Mouse (Mus musculus): ENCODE measurements around the gene Vps13d.

Gene Vps13d

DNA sequence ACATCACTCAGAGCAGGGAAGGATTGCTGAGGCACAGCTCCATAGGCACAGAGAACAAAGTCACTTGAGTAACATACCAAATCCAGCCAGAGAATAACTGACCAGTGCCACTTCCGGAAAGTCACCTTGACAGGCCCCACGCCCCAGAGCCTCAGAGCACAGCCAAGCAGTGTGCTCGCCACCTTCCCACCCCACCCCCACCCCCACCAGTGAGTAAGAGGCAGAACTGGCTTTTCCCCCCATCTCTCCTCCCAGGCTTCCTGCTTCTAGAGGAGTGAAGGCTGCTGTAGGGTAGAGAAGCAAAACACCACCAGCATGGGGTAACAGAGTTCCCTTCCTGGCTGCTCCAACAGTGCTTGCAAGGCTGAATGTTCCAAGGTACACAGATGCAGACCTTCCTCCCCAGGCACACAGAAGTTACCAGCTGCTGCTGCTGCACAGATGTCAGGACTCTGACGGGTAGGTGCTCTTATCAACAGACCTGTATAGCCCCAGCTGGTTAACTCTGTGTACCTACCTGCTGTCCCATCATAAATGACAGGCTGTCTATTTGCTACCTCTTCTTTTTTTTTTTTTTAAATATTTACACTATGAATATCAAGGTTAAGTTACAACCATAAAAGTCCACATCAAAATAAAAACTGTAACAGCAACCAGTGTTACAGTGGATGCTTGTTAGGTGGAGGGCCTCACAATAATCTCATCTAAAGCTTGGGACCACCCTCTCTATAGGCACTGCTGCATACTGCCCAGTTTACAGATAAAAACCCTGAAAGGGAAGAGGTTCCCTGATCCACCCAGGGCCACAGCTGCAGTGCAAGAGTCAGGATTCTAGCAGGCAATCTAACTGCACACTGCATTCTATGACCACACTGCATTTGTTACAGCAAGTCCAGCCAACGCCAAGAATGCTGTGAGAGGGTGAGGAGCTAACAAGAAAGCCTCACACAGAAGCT is 47.5 kb downstream of the Vps13d start:
- no peak for DNase-seq

GRCm38 (mm10) chr4:145143533-145143932 is 51.3 kb downstream of the Vps13d start:
- no peak for DNase-seq

- DNase-seq = no peak
Measured at GRCm38 (mm10) chr4:145136705-145137104, 58.1 kb downstream of the Vps13d start.

GRCm38 (mm10) chr4:145135473-145135872 is 59.3 kb downstream of the Vps13d start:
- no peak for DNase-seq

GRCm38 (mm10) chr4:145130772-145131171 is 64.0 kb downstream of the Vps13d start:
- DNase-seq = no peak

DNA sequence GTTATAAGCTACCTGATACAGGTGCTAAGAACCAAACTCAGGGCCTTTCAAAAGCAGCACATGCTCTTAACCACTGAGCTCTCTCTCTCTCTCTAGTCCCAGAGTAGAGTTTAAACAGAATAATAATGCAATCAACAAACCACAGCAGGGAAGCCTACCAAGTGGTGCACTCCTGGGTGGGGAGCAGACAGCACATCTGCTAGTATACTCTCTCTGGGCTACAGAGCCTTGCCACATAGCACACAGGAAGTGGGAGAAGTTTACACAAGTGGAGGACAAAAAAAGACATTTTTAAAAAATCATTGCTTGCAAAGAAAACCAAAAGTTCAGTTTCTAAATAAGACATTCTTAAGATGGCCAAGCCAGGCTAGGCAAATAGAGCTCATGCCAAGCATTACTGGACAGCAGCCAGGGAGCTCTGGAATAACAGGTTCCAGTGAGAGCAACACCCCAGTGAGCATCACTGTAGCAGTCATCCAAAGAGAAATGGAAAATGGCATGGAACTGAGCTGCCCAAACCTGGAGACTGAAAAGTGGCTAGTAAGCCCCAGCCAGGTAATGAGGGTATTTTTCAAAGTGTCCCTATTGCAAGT is 64.8 kb downstream of the Vps13d start:
- no peak for DNase-seq

GRCm38 (mm10) chr4:145125463-145126220 is 69.2 kb downstream of the Vps13d start:
- DNase-seq = no peak

DNA sequence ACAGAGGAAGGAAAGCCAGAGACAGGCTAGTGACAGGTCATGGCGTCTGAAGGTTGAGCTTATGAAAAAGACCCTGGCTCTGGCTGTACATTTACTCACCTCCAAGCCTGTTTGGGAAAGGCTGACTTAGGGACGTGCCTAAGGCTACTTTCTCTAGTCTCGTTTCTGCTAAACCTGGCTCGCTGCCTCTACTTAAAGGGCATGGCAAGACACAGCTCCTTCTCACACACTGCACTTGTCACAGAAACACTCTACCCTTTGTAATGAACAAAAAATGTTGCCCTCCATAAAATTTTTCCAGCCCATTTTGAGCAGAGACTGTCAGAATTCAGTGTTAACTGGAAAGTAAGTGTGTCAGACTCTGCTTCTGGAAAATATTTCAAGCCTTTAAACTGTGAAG is 70.4 kb downstream of the Vps13d start:
- no peak for DNase-seq

- no peak for DNase-seq
Measured at GRCm38 (mm10) chr4:145111641-145112040, 83.2 kb downstream of the Vps13d start.

- DNase-seq = no peak
Measured at GRCm38 (mm10) chr4:145110736-145111135, 84.1 kb downstream of the Vps13d start.

DNA sequence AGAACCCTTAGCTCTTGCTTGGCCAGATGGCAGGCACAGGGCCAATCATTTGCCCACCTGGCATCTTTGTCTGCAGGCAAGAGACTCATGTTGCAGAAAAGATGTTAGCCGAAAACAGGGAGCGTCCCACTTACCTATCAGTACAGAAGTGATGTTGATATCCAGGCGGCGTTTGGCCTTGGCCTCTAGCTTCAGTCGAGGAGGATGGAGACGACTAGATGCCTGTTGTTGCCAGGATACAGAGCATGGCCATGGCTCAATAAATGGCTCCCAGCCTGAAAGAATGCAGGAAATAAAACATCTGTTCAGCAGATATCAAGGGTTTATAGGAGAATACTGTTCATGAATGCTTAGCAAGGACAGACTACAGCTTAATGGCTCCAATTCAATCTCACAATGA is 88.0 kb downstream of the Vps13d start:
- no peak for DNase-seq

DNA sequence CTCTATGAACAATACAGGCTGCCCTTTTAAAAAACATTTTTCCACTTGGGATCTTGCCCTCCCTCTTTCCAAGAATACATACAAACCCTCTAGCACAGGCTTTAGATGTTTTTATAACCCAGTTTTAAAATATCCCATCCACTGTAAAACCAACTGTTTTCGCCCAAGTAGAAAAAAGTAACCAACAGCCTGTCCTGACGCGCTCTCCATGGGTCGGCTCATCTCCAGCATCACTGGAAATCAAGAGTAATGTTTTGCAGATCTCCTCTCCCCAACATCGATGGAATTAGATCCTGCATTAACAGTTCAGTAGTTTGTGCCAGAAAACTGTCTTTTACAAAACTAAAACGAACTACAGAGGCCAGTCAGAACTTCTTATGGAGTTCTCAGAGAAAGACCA is 89.5 kb downstream of the Vps13d start:
- no peak for DNase-seq

DNA sequence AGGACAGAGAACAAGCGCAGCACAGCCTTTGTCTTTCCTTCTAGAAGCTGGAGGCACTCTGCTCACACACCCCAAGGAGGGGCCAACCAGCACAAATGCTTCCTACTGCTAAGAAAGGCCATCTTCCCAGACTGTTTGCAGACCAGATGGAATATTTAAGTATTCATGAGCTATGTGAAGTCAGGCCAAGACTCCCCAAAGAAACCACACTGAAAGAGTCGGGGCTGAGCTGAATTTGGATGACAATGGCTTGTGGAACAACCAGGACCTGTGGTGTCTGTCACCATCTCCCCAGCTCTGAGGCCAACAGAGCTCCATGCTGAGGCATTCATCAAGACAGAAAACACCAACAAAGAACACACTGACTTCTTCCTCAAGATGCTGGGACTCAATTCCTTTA is 89.9 kb downstream of the Vps13d start:
- DNase-seq = no peak

- DNase-seq = no peak
Measured at GRCm38 (mm10) chr4:145103617-145104016, 91.2 kb downstream of the Vps13d start.

- DNase-seq = no peak
Measured at GRCm38 (mm10) chr4:145101823-145102718, 92.7 kb downstream of the Vps13d start.

DNA sequence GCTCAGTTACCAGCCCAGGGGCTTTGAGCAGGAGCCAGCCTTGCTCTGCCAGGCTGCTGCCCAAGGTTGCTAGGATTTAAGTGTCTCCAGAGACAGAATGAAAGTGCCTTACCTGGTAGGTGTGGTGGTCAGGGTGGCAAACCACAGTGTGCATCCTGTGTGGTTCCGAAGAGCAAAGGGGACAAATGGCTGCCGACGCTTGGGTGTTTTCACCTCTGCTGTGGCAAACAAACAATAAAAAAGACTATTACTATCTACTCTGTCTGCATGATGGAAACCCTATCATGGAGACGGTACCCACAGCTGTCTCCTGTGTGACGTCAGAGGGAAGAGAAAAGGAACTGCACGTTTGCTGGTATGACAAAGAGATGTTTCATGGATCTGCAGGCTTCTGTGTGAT is 95.0 kb downstream of the Vps13d start:
- no peak for DNase-seq

GRCm38 (mm10) chr4:145099344-145099743 is 95.5 kb downstream of the Vps13d start:
- DNase-seq = no peak

DNA sequence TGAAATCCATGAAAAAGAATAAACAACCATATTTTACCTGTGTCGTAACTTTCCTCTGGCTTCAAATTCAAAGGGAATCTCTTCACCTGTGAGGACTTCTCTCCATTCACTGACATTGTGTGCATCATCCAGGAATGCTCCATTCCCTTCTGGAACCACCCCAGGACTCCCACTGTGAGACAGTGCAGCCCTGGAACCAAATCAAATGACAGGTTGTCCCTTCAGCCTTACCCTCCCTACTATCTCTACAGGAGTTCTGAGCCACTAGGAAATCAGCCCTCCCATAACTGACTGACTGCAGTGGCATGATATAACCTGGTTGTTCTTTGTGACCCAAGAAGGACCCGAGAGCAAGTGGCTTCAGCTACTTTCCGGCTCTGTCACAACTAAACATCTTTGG is 96.8 kb downstream of the Vps13d start:
- DNase-seq = no peak

DNA sequence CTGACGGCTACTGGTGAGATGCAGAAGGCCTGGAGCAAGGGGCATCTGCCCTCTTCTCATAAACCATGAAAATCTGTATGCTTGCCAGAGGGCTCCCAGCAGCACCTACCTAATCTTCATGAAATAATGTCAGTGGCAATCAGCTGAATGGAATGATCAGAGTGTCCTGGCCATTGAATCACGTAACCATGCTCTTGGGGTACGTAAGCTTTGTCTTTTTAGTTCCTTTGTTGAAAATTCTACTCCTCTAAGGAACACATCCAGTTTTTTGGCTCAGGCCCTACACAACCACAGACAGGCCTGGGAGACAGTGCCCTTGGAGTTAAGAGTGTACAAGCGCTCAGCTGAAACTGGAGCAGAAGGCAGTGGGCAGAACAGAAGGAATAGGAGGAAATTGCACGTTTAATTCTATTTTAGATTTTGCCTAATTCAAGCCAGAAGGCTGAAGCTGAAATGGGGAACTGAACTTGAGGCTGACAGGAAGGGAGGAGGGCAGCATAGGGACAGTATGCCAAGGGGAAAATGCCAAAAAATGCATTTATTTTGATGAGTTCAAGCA is 98.2 kb downstream of the Vps13d start:
- no peak for DNase-seq

- DNase-seq = no peak
Measured at GRCm38 (mm10) chr4:145086509-145086908, 108.3 kb downstream of the Vps13d start.

DNA sequence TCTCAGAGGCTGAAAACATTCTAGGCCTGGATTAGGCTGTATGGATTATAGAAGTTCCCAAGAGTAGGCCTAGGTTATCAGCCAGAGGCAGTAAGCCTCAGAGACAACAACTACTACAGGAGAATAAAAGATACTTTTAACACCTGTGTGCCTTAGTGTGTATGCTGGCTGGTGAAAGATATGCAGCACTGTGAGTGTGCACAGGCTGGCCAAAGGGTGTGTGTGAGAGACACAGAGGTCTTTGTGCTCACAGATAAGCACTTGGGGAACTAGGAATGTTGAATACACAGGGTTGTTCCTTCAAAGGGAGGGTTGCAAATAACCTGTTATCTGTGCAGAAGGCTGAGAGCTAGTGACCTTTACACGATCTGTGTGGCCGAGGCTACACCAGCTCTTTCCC is 115.5 kb downstream of the Vps13d start:
- DNase-seq = peak; percentile 16

DNA sequence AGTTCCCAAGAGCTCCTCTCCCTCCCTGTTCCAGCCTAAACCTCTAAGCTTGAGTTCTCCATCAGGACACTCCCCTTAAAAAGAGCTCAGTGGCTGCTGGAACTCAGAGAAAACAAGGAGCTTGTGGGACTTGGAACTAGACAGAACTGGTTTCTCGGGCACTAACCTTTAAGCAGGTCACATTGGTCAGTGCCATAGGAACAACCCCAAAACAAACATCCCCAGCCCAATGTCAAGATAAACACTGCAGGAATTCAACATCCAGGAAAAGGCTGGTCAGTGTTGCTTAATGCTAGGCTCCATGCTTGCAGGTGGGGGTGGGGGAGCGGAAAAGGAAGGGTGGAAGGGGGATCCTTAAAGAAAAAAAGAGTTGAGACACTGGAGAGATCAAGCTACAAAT is 120.5 kb downstream of the Vps13d start:
- DNase-seq = peak; percentile 6

Measured in liver (tissue).